Mouse (Mus musculus) lung, postnatal 10 days (tissue): ENCODE measurements around the gene Ccdc73.
"Not testable (repeated sequence)": the region's sequence is repeated elsewhere in the genome, so short reads cannot be mapped to it uniquely, and the experiment has no call there.

Experiments used
- DNase-seq: peaks from one replicate; pipeline ENCODE4 v3.0.0; 2021

Ccdc73 gene

GRCm38 (mm10) chr2:104867282-104867855 is at the start of gene Ccdc73:
Gene Ccdc73 (plus strand): TSS chr2:104867805.
- DNase-seq: no peak

GRCm38 (mm10) chr2:104818763-104819162 is 48.8 kb upstream of the Ccdc73 start:
- DNase-seq: not testable (repeated sequence)

- DNase-seq: no peak
Measured at GRCm38 (mm10) chr2:104826191-104826590, 41.4 kb upstream of the Ccdc73 start.

GRCm38 (mm10) chr2:104832486-104832885 is 35.1 kb upstream of the Ccdc73 start:
- DNase-seq: no peak

- DNase-seq: no peak
Measured at GRCm38 (mm10) chr2:104840974-104841373, 26.6 kb upstream of the Ccdc73 start.

- no peak for DNase-seq
Measured at GRCm38 (mm10) chr2:104841736-104842135, 25.9 kb upstream of the Ccdc73 start.

GRCm38 (mm10) chr2:104842559-104842958 is 25.0 kb upstream of the Ccdc73 start:
- no peak for DNase-seq

- DNase-seq: no peak
Measured at GRCm38 (mm10) chr2:104846638-104847414, 20.8 kb upstream of the Ccdc73 start.

- DNase-seq: peak; percentile 31
Measured at GRCm38 (mm10) chr2:104847645-104848044, 20.0 kb upstream of the Ccdc73 start.

- no peak for DNase-seq
Measured at GRCm38 (mm10) chr2:104848235-104849161, 19.1 kb upstream of the Ccdc73 start.

- DNase-seq: peak; percentile 60
Measured at GRCm38 (mm10) chr2:104849276-104849990, 18.2 kb upstream of the Ccdc73 start, which contains the start of gene Prrg4. Gene Prrg4 (minus strand): TSS chr2:104849876.

- DNase-seq: no peak
Measured at GRCm38 (mm10) chr2:104849991-104850359, 17.6 kb upstream of the Ccdc73 start.

- no peak for DNase-seq
Measured at GRCm38 (mm10) chr2:104851686-104852085, 15.9 kb upstream of the Ccdc73 start.

- no peak for DNase-seq
Measured at GRCm38 (mm10) chr2:104852546-104852945, 15.1 kb upstream of the Ccdc73 start.

GRCm38 (mm10) chr2:104854836-104855235 is 12.8 kb upstream of the Ccdc73 start:
- no peak for DNase-seq

GRCm38 (mm10) chr2:104855732-104856131 is 11.9 kb upstream of the Ccdc73 start:
- DNase-seq: no peak

- DNase-seq: no peak
Measured at GRCm38 (mm10) chr2:104856218-104856617, 11.4 kb upstream of the Ccdc73 start.

GRCm38 (mm10) chr2:104858083-104858482 is 9.5 kb upstream of the Ccdc73 start:
- not testable (repeated sequence) for DNase-seq

GRCm38 (mm10) chr2:104859060-104859459 is 8.5 kb upstream of the Ccdc73 start:
- DNase-seq: no peak

- no peak for DNase-seq
Measured at GRCm38 (mm10) chr2:104860426-104860825, 7.2 kb upstream of the Ccdc73 start.

GRCm38 (mm10) chr2:104864176-104864860 is 3.3 kb upstream of the Ccdc73 start:
- DNase-seq: no peak

GRCm38 (mm10) chr2:104869101-104869500 is 1.5 kb downstream of the Ccdc73 start:
- no peak for DNase-seq
